Mouse (Mus musculus) brain, embryonic 14.5 days (tissue): Measurements from ENCODE around the gene Hoxa5.

Experiments used
- CTCF ChIP-seq: fragments of 200-500 bp; IDR thresholded peaks from 2 replicates; pipeline ENCODE4 v1.5.1; 2012; ENCODE audit warnings: inconsistent platforms, mild to moderate bottlenecking, moderate library complexity, borderline replicate concordance; ENCODE audit not compliant: insufficient read depth, insufficient read length; ENCODE audit errors: extremely low read depth
- POLR2A ChIP-seq: fragments of 200-500 bp; IDR thresholded peaks from 2 replicates; pipeline ENCODE4 v1.6.1; 2012; ENCODE audit warnings: mild to moderate bottlenecking, inconsistent platforms, borderline replicate concordance; ENCODE audit not compliant: poor library complexity, insufficient read depth, insufficient read length, severe bottlenecking; ENCODE audit errors: extremely low read depth

DNA sequence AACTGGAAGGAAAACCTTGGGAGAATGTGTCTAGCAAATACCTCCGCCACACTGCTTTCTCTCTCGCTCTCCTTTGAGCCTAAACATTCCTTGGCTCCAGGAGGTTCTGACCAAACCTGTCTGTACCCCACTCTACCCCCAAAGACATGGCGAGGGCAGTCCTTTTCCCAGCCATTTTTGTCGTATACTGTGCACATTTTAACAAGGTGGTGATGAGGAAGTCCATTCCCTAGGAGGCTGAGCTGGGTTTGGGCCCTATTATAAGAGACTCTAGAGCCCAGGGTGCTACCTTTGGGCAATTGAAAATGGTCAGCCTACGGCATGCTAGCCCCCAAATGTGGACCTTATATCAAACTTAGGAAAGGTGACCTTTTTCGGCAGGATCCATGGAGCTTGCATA lies 31.5 kb upstream of the Hoxa5 start:
- TF ChIP-seq CTCF (no peak), POLR2A (no peak)
